Comparison of ENCODE assay signal across 22 mouse cellular contexts in genomic region chr9:42334885-42335284, GRCm38 (mm10).
A peak's percentile ranks its signal among the peaks of the same experiment; 100 is the strongest.
DNase-seq lines count a peak whose midpoint lies in the region; ATAC-seq and TF ChIP-seq lines count a peak whose summit lies in the region.
"Had no signal": no experiment of that assay in that cellular context is flagged by ENCODE, and none has a peak within 500 bp of the region (broad histone marks: within the 10 kb centered on the region; RNA-seq: fewer than 3 reads in every experiment).

No protein-coding gene starts in this region.

- no peak for TF ChIP-seq POLR2A in liver, adult 2 months (IDR thresholded peaks at IDR 0.05; ENCODE audit: extremely low read depth, insufficient read depth, low read length)

- ATAC-seq in forebrain, embryonic 11.5 days (replicated peaks; ENCODE audit: low FRiP score): no peak
- ATAC-seq in forebrain, embryonic 12.5 days (ENCODE audit: low FRiP score): no peak
- no peak for ATAC-seq in liver, embryonic 12.5 days
- ATAC-seq in liver, postnatal 0 days: peak; percentile 66
- ATAC-seq in liver, embryonic 11.5 days (replicated peaks; ENCODE audit: low FRiP score): no peak
- ATAC-seq: activated CD4-positive, CD25-positive, alpha-beta regulatory T cell, adult 4 months; CD4-positive, CD25-positive, alpha-beta regulatory T cell, adult 4 months; forebrain, embryonic 13.5 days; forebrain, embryonic 15.5 days; forebrain, postnatal 0 days; Patski had no signal

- H3K9me3 ChIP-seq in forebrain, embryonic 11.5 days (ENCODE audit: control insufficient read depth, low read length): no peaks in the 10 kb centered on the region
- no peaks in the 10 kb centered on the region for H3K9me3 ChIP-seq in forebrain, embryonic 12.5 days
- H3K9me3 ChIP-seq in liver, embryonic 12.5 days (replicated peaks): no peaks in the 10 kb centered on the region
- H3K9me3 ChIP-seq in liver, postnatal 0 days (ENCODE audit: low read length): no peaks in the 10 kb centered on the region
- no peaks in the 10 kb centered on the region for H3K9me3 ChIP-seq in liver, embryonic 11.5 days (ENCODE audit: control insufficient read depth, low read length)
- H3K9me3 ChIP-seq: embryonic facial prominence, embryonic 10.5 days; embryonic facial prominence, embryonic 12.5 days; forebrain, embryonic 13.5 days; forebrain, embryonic 15.5 days; G1E had no signal

- no peak overlapping the region for H3K27ac ChIP-seq in forebrain, embryonic 11.5 days (ENCODE audit: low read depth, low read length)
- no peak overlapping the region for H3K27ac ChIP-seq in forebrain, embryonic 12.5 days
- H3K27ac ChIP-seq in liver, adult 2 months (replicated peaks; ENCODE audit: insufficient read depth, low read depth, low read length): no peak overlapping the region
- no peak overlapping the region for H3K27ac ChIP-seq in liver, embryonic 12.5 days
- H3K27ac ChIP-seq in liver, postnatal 0 days (ENCODE audit: low read depth): no peak overlapping the region
- no peak overlapping the region for H3K27ac ChIP-seq in liver, embryonic 11.5 days (ENCODE audit: low read depth, low read length)
- H3K27ac ChIP-seq: embryonic facial prominence, embryonic 10.5 days; embryonic facial prominence, embryonic 12.5 days; forebrain, embryonic 13.5 days; forebrain, embryonic 15.5 days had no signal

- DNase-seq in forebrain, embryonic 11.5 days (ENCODE audit: low spot score): peak; percentile 41
- peak; percentile 72 for DNase-seq in liver, adult 2 months (ENCODE audit: extremely low read depth, low read depth, low spot score)
- no peak for DNase-seq in liver, postnatal 0 days
- no peak for DNase-seq in liver, embryonic 11.5 days (ENCODE audit: low spot score)
- DNase-seq: adrenal gland, adult 8-10 months; B cell, adult 2 months; cerebellum, adult 11-12 months; cerebellum, adult 2 months; cerebellum, adult 9-10 months; cerebellum, postnatal 10 days; cerebellum, postnatal 25 days; forebrain, postnatal 0 days had no signal

- H3K4me3 ChIP-seq in forebrain, embryonic 11.5 days (ENCODE audit: low read depth, low read length): no peak overlapping the region
- H3K4me3 ChIP-seq in forebrain, embryonic 12.5 days (replicated peaks): no peak overlapping the region
- no peak overlapping the region for H3K4me3 ChIP-seq in liver, adult 2 months (ENCODE audit: insufficient read depth, low read depth, low read length)
- no peak overlapping the region for H3K4me3 ChIP-seq in liver, embryonic 12.5 days
- no peak overlapping the region for H3K4me3 ChIP-seq in liver, postnatal 0 days (ENCODE audit: low read depth, low read length)
- no peak overlapping the region for H3K4me3 ChIP-seq in liver, embryonic 11.5 days (ENCODE audit: low read depth, low read length)
- H3K4me3 ChIP-seq: embryonic facial prominence, embryonic 10.5 days; embryonic facial prominence, embryonic 12.5 days; forebrain, embryonic 13.5 days; forebrain, embryonic 15.5 days had no signal

- H3K36me3 ChIP-seq in forebrain, embryonic 11.5 days (ENCODE audit: control insufficient read depth, insufficient read depth, low read length): no peaks in the 10 kb centered on the region
- no peaks in the 10 kb centered on the region for H3K36me3 ChIP-seq in forebrain, embryonic 12.5 days (replicated peaks)
- no peaks in the 10 kb centered on the region for H3K36me3 ChIP-seq in liver, adult 2 months (ENCODE audit: control insufficient read depth, insufficient read depth, low read length)
- H3K36me3 ChIP-seq in liver, embryonic 12.5 days: no peaks in the 10 kb centered on the region
- no peaks in the 10 kb centered on the region for H3K36me3 ChIP-seq in liver, postnatal 0 days (replicated peaks; ENCODE audit: insufficient read depth, low read length)
- H3K36me3 ChIP-seq in liver, embryonic 11.5 days (ENCODE audit: control insufficient read depth, insufficient read depth, low read length): no peaks in the 10 kb centered on the region
- H3K36me3 ChIP-seq: embryonic facial prominence, embryonic 10.5 days; embryonic facial prominence, embryonic 12.5 days; forebrain, embryonic 15.5 days; G1E had no signal

- H3K4me2 ChIP-seq in forebrain, embryonic 11.5 days (ENCODE audit: low read depth, low read length, severe bottlenecking): no peak overlapping the region
- H3K4me2 ChIP-seq in forebrain, embryonic 12.5 days: no peak overlapping the region
- H3K4me2 ChIP-seq in liver, embryonic 12.5 days: no peak overlapping the region
- H3K4me2 ChIP-seq in liver, postnatal 0 days (ENCODE audit: low read depth, low read length): no peak overlapping the region
- no peak overlapping the region for H3K4me2 ChIP-seq in liver, embryonic 11.5 days
- H3K4me2 ChIP-seq: embryonic facial prominence, embryonic 12.5 days; forebrain, embryonic 13.5 days; forebrain, embryonic 15.5 days had no signal

- TF ChIP-seq EP300 in liver, postnatal 0 days (IDR thresholded peaks at IDR 0.05; ENCODE audit: low read depth): no peak

- no peaks in the 10 kb centered on the region for H3K79me2 ChIP-seq in liver, adult 2 months (ENCODE audit: control insufficient read depth, insufficient read depth, low read length)

- no peaks in the 10 kb centered on the region for H3K27me3 ChIP-seq in forebrain, embryonic 11.5 days (ENCODE audit: control insufficient read depth, insufficient read depth, low read length)
- 0 out of 2 replicates have a peak, but pooled peaks cover 2% of the 10 kb centered on the region for H3K27me3 ChIP-seq in forebrain, embryonic 12.5 days
- H3K27me3 ChIP-seq in liver, adult 2 months (ENCODE audit: control insufficient read depth, insufficient read depth, low read length): no peaks in the 10 kb centered on the region
- H3K27me3 ChIP-seq in liver, embryonic 12.5 days (replicated peaks): peaks cover 10% of the 10 kb centered on the region; the same call in 1 of the 2 replicates
- H3K27me3 ChIP-seq in liver, postnatal 0 days (ENCODE audit: insufficient read depth, low read length): no peaks in the 10 kb centered on the region
- H3K27me3 ChIP-seq in liver, embryonic 11.5 days (replicated peaks; ENCODE audit: control insufficient read depth, insufficient read depth, low read length): no peaks in the 10 kb centered on the region; the same call in 1 of the 2 replicates
- H3K27me3 ChIP-seq: embryonic facial prominence, embryonic 12.5 days; forebrain, embryonic 13.5 days; forebrain, embryonic 15.5 days had no signal

- no peaks in the 10 kb centered on the region for H3K4me1 ChIP-seq in forebrain, embryonic 11.5 days (replicated peaks; ENCODE audit: control insufficient read depth, insufficient read depth, low read length)
- peaks cover 8% of the 10 kb centered on the region; the same call in 1 of the 2 replicates for H3K4me1 ChIP-seq in forebrain, embryonic 12.5 days
- H3K4me1 ChIP-seq in liver, adult 2 months (ENCODE audit: control insufficient read depth, insufficient read depth, low read length): peaks cover 3% of the 10 kb centered on the region; the same call in 1 of the 2 replicates
- no peaks in the 10 kb centered on the region for H3K4me1 ChIP-seq in liver, embryonic 12.5 days
- no peaks in the 10 kb centered on the region; the same call in 1 of the 2 replicates for H3K4me1 ChIP-seq in liver, postnatal 0 days (ENCODE audit: insufficient read depth)
- H3K4me1 ChIP-seq in liver, embryonic 11.5 days (replicated peaks; ENCODE audit: control insufficient read depth, insufficient read depth, low read length): no peaks in the 10 kb centered on the region
- H3K4me1 ChIP-seq: embryonic facial prominence, embryonic 10.5 days; forebrain, embryonic 15.5 days had no signal

- H3K9ac ChIP-seq in forebrain, embryonic 11.5 days (ENCODE audit: low read length): no peak overlapping the region
- no peak overlapping the region for H3K9ac ChIP-seq in forebrain, embryonic 12.5 days
- no peak overlapping the region for H3K9ac ChIP-seq in liver, adult 2 months (ENCODE audit: low read depth, low read length)
- no peak overlapping the region for H3K9ac ChIP-seq in liver, embryonic 12.5 days
- H3K9ac ChIP-seq in liver, postnatal 0 days (replicated peaks): no peak overlapping the region
- no peak overlapping the region for H3K9ac ChIP-seq in liver, embryonic 11.5 days (ENCODE audit: low read depth, low read length)
- H3K9ac ChIP-seq: embryonic facial prominence, embryonic 12.5 days; forebrain, embryonic 13.5 days; forebrain, embryonic 15.5 days; forebrain, postnatal 0 days had no signal

- WGBS in forebrain, embryonic 11.5 days: 94% methylated on average over 3 of the region's 3 CpGs
- WGBS in forebrain, embryonic 12.5 days: 99% methylated on average over 3 of the region's 3 CpGs
- 64% methylated on average over 3 of the region's 3 CpGs for WGBS in liver, adult 2 months
- WGBS in liver, embryonic 12.5 days (ENCODE audit: insufficient replicate concordance): 67% methylated on average over 3 of the region's 3 CpGs
- WGBS in liver, postnatal 0 days (ENCODE audit: insufficient replicate concordance): 78% methylated on average over 3 of the region's 3 CpGs
- 84% methylated on average over 3 of the region's 3 CpGs for WGBS in liver, embryonic 11.5 days

- no peak for TF ChIP-seq CTCF in liver, adult 2 months (IDR thresholded peaks at IDR 0.05; ENCODE audit: low read depth, low read length)
- TF ChIP-seq CTCF in liver, postnatal 0 days (IDR thresholded peaks at IDR 0.05; ENCODE audit: low read depth): no peak

Comparison
In these comparisons a context has a peak if more than half of its experiments do, and no peak if none do; other contexts are left out.
1. DNase-seq: peak in forebrain, embryonic 11.5 days (single experiment) and liver, adult 2 months (single experiment); none in liver, postnatal 0 days (single experiment) and liver, embryonic 11.5 days (single experiment).